Mouse (Mus musculus) liver, adult 2 months (tissue): ENCODE measurements around the gene Pkmyt1.

ENCODE experiments used
- CTCF ChIP-seq: fragments of 200-500 bp; IDR thresholded peaks from 2 replicates; pipeline ENCODE4 v1.5.1; 2011; ENCODE audit warnings: low read depth, low read length, control low read depth
- POLR2A ChIP-seq: fragments of 200-500 bp; IDR thresholded peaks from 2 replicates; pipeline ENCODE4 v1.6.1; 2011; ENCODE audit warnings: low read length, control low read depth; ENCODE audit not compliant: insufficient read depth; ENCODE audit errors: extremely low read depth

DNA sequence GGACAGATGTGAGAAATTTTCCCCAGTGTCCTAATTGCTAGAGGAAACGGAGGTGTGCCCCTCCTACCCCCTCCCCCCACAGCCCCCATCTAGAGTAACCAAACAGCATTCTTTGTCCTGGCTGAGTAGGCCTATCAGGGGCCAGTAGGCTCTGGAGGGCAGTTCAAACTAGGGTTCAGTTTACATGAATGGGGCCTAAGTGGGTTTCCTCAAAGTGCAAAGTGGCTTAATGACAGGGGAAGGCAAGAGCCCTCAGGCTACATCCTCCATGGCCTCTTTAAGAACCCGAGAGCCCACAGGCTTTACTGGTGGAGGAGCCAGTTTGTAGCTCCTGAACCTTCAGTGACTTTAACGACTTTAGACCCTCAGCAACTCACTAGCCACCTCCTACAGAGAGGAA is 30.3 kb upstream of the Pkmyt1 start:
- TF ChIP-seq CTCF (no peak), POLR2A (no peak)
